Mouse (Mus musculus): Measurements from ENCODE around the gene Pde4dip. TPM values are rescaled to one million over a fixed set of nuclear protein-coding genes. Genes with fewer than 3 reads are reported as not detected.

Pde4dip gene
- total and polyA plus RNA-seq, 3 experiments, result 1,061 to 1,897 (median 1,629) TPM

DNA sequence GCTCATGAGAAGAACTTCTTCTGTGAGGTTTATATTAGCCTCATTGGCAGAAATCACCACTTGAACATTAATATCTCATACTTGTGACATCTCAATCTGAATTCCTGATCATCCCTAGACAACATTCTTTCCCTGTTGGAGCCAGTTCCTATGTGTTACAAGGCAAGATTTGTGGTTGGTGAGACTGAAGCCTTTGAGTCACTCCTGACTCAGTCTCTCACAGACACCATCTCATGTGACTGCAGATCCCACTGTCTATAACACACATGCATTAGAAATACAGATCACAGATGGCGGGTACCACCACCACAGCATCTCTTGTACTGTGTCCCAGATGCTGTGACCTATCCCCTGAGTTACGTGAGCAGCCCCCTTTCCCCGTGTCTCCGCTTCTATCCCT, 60.2 kb downstream of the Pde4dip start:
- no peak overlapping the region for H3K9ac ChIP-seq (ENCODE audit: low read depth, low read length)
- TF ChIP-seq POLR2A (IDR thresholded peaks at IDR 0.05; ENCODE audit: insufficient read depth, low read depth, low read length) (no peak), EP300 (IDR thresholded peaks at IDR 0.05; ENCODE audit: insufficient read depth, low read depth, low read length) (no peak), CTCF (IDR thresholded peaks at IDR 0.05) (no peak)
- H3K79me2 ChIP-seq (replicated peaks; ENCODE audit: control insufficient read depth, insufficient read depth, low read length), result no peaks in the 10 kb centered on the region
- peaks cover 2% of the 10 kb centered on the region for H3K4me1 ChIP-seq (ENCODE audit: control insufficient read depth, insufficient read depth, low read length)
- peaks cover 7% of the 10 kb centered on the region; the same call in 1 of the 2 replicates for H3K36me3 ChIP-seq (ENCODE audit: control insufficient read depth, insufficient read depth, low read length)
- intact Hi-C loops (cut with DNase I), result loop anchor here (5.0 kb wide), 1 partner anchor 36 kb away; no protein-coding TSS in a partner anchor
- DNase-seq, result no peak
- WGBS, result 91% methylated on average over 4 of the region's 4 CpGs
- H3K4me3 ChIP-seq, result no peak overlapping the region
- H3K27ac ChIP-seq, result no peak overlapping the region; the same call in 1 of the 2 replicates
- H3K27me3 ChIP-seq (ENCODE audit: control insufficient read depth, insufficient read depth, low read length), result no peaks in the 10 kb centered on the region

- H3K36me3 ChIP-seq (ENCODE audit: control insufficient read depth, insufficient read depth, low read length), result 0 out of 2 replicates have a peak, but pooled peaks cover 4% of the 10 kb centered on the region
- H3K4me3 ChIP-seq, result peak overlapping the region; percentile 25
- 5% methylated on average over 3 of the region's 3 CpGs for WGBS
- peaks cover 2% of the 10 kb centered on the region for H3K4me1 ChIP-seq (ENCODE audit: control insufficient read depth, insufficient read depth, low read length)
- H3K9ac ChIP-seq (ENCODE audit: low read depth, low read length), result peak overlapping the region; percentile 52
- intact Hi-C loops (cut with DNase I), result loop anchor here (5.0 kb wide), 1 partner anchor 33 kb away; no protein-coding TSS in a partner anchor
- no peaks in the 10 kb centered on the region for H3K27me3 ChIP-seq (ENCODE audit: control insufficient read depth, insufficient read depth, low read length)
- H3K79me2 ChIP-seq (replicated peaks; ENCODE audit: control insufficient read depth, insufficient read depth, low read length), result no peaks in the 10 kb centered on the region
- DNase-seq, result peak in 1 of 2 experiments; percentile 35
- peak overlapping the region; percentile 89 for H3K27ac ChIP-seq
- peak; percentile 58; the same call in 1 of the 2 replicates for TF ChIP-seq POLR2A (IDR thresholded peaks at IDR 0.05; ENCODE audit: insufficient read depth, low read depth, low read length)
- TF ChIP-seq EP300 (IDR thresholded peaks at IDR 0.05; ENCODE audit: insufficient read depth, low read depth, low read length), result peak; percentile 54; the same call in 1 of the 2 replicates
- TF ChIP-seq CTCF (IDR thresholded peaks at IDR 0.05), result no peak
These were observed 63.3 kb downstream of the Pde4dip start for GRCm38 (mm10) chr3:97825246-97825645.

DNA sequence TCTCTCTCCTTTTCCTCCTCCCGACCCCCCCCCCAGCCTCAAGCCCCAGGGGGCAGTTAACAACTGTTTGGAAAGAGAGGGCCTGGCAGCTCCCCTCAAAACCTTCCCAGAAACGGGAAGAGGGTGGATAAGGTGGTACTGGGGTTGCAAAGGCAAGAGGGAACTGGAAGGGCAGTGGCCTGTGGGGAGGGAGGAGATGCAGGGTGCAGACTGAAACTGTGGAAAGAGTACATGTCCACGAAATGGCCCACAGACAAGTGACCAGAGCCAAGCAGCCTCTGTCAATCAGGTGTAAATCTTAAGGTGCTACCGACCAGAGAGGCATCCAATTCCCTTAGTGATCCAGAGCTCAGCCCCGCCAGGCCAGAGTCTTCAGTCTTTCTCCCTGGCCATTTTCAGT, 63.8 kb downstream of the Pde4dip start:
- peaks cover 2% of the 10 kb centered on the region for H3K4me1 ChIP-seq (ENCODE audit: control insufficient read depth, insufficient read depth, low read length)
- peak overlapping the region; percentile 89 for H3K27ac ChIP-seq
- no peaks in the 10 kb centered on the region for H3K79me2 ChIP-seq (replicated peaks; ENCODE audit: control insufficient read depth, insufficient read depth, low read length)
- 0 out of 2 replicates have a peak, but pooled peaks cover 4% of the 10 kb centered on the region for H3K36me3 ChIP-seq (ENCODE audit: control insufficient read depth, insufficient read depth, low read length)
- TF ChIP-seq EP300 (IDR thresholded peaks at IDR 0.05; ENCODE audit: insufficient read depth, low read depth, low read length) (no peak), POLR2A (IDR thresholded peaks at IDR 0.05; ENCODE audit: insufficient read depth, low read depth, low read length) (no peak), CTCF (IDR thresholded peaks at IDR 0.05) (no peak)
- WGBS, result 7% methylated on average over 5 of the region's 5 CpGs
- intact Hi-C loops (cut with DNase I), result loop anchor here (5.0 kb wide), 1 partner anchor 32 kb away; no protein-coding TSS in a partner anchor
- no peaks in the 10 kb centered on the region for H3K27me3 ChIP-seq (ENCODE audit: control insufficient read depth, insufficient read depth, low read length)
- DNase-seq, result peak in 1 of 2 experiments; percentile 49
- H3K4me3 ChIP-seq, result peak overlapping the region; percentile 25
- H3K9ac ChIP-seq (ENCODE audit: low read depth, low read length), result peak overlapping the region; percentile 52

GRCm38 (mm10) chr3:97824011-97824711, 64.3 kb downstream of the Pde4dip start:
- TF ChIP-seq CTCF (IDR thresholded peaks at IDR 0.05), result no peak
- peak; percentile 94 for TF ChIP-seq POLR2A (IDR thresholded peaks at IDR 0.05; ENCODE audit: insufficient read depth, low read depth, low read length)
- peak; percentile 25 for TF ChIP-seq EP300 (IDR thresholded peaks at IDR 0.05; ENCODE audit: insufficient read depth, low read depth, low read length)
- peak; percentile 69 to 71 for DNase-seq
- H3K36me3 ChIP-seq (ENCODE audit: control insufficient read depth, insufficient read depth, low read length), result 0 out of 2 replicates have a peak, but pooled peaks cover under 1% of the 10 kb centered on the region
- WGBS, result under 1% methylated on average over 29 of the region's 29 CpGs
- no peaks in the 10 kb centered on the region for H3K27me3 ChIP-seq (ENCODE audit: control insufficient read depth, insufficient read depth, low read length)
- H3K79me2 ChIP-seq (replicated peaks; ENCODE audit: control insufficient read depth, insufficient read depth, low read length), result no peaks in the 10 kb centered on the region
- no peaks in the 10 kb centered on the region; the same call in none of the 2 replicates for H3K4me1 ChIP-seq (ENCODE audit: control insufficient read depth, insufficient read depth, low read length)
- peak overlapping the region; percentile 80 for H3K9ac ChIP-seq (ENCODE audit: low read depth, low read length)
- H3K27ac ChIP-seq, result peak overlapping the region; percentile 96
- intact Hi-C loops (cut with DNase I), result no loop called here
- H3K4me3 ChIP-seq, result peak overlapping the region; percentile 62

DNA sequence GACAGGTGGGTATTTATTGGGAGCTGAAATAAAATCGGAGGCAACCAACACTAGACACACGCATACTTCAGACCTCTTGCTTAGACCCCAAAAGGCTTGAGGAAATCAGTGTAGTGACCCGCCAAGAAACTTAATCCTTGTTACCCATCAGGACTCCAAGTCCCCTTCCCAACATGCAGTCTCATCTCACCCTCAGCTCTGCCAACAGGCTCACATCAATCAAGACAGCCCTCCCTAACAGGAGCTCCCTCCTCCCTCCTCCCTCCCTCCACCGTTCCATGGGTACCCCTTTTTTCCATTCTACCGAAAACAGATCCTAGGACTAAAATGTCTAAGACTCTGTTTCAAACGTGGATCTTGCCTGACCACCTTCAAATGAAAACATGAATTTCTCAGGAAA, 65.1 kb downstream of the Pde4dip start:
- 25% methylated on average over 6 of the region's 6 CpGs for WGBS
- intact Hi-C loops (cut with DNase I), result loop anchor here (2.0 kb wide), 1 partner anchor 45 kb away; no protein-coding TSS in a partner anchor
- H3K9ac ChIP-seq (ENCODE audit: low read depth, low read length), result peak overlapping the region; percentile 80
- DNase-seq, result no peak
- H3K79me2 ChIP-seq (replicated peaks; ENCODE audit: control insufficient read depth, insufficient read depth, low read length), result no peaks in the 10 kb centered on the region
- no peaks in the 10 kb centered on the region for H3K27me3 ChIP-seq (ENCODE audit: control insufficient read depth, insufficient read depth, low read length)
- TF ChIP-seq EP300 (IDR thresholded peaks at IDR 0.05; ENCODE audit: insufficient read depth, low read depth, low read length), result 0 out of 2 replicates have a peak, but pooled peaks have one; percentile 27
- TF ChIP-seq CTCF (IDR thresholded peaks at IDR 0.05), result no peak
- TF ChIP-seq POLR2A (IDR thresholded peaks at IDR 0.05; ENCODE audit: insufficient read depth, low read depth, low read length), result 0 out of 2 replicates have a peak, but pooled peaks have one; percentile 30
- H3K4me3 ChIP-seq, result peak overlapping the region; percentile 62
- peaks cover 1% of the 10 kb centered on the region; the same call in 1 of the 2 replicates for H3K36me3 ChIP-seq (ENCODE audit: control insufficient read depth, insufficient read depth, low read length)
- H3K27ac ChIP-seq, result peak overlapping the region; percentile 96
- H3K4me1 ChIP-seq (ENCODE audit: control insufficient read depth, insufficient read depth, low read length), result no peaks in the 10 kb centered on the region; the same call in none of the 2 replicates
